Mouse (Mus musculus): Measurements from ENCODE around the gene Ppil3. TPM values are rescaled to one million over a fixed set of nuclear protein-coding genes. Genes with fewer than 3 reads are reported as not detected.

Gene Ppil3
- polyA plus RNA-seq, 1 experiment, result 25.5 TPM

- Histone ChIP-seq H3K27ac (ENCODE audit: insufficient read depth, low read depth, low read length) (no peak overlapping the region), H3K27me3 (replicated peaks; ENCODE audit: control insufficient read depth, insufficient read depth, low read length) (no peaks in the 10 kb centered on the region), H3K36me3 (ENCODE audit: control insufficient read depth, insufficient read depth, low read length) (peaks cover 41% of the 10 kb centered on the region), H3K4me1 (ENCODE audit: control insufficient read depth, insufficient read depth, low read length) (no peaks in the 10 kb centered on the region), H3K4me3 (ENCODE audit: insufficient read depth, low read depth, low read length) (no peak overlapping the region)
- no peak for TF ChIP-seq POLR2A (IDR thresholded peaks at IDR 0.05; ENCODE audit: low read depth, low read length)
- TF ChIP-seq CTCF (conservative IDR thresholded peaks at IDR 0.05; ENCODE audit: insufficient read depth, insufficient read length, low read depth, low read length), result no peak
- no peak for DNase-seq
- 83% methylated on average over 7 of the region's 7 CpGs for WGBS
These were observed 34.5 kb downstream of the Ppil3 start for GRCm38 (mm10) chr1:58410776-58411175.

- WGBS, result 70% methylated on average over 3 of the region's 3 CpGs
- Histone ChIP-seq H3K27me3 (replicated peaks; ENCODE audit: control insufficient read depth, insufficient read depth, low read length) (no peaks in the 10 kb centered on the region), H3K4me3 (ENCODE audit: insufficient read depth, low read depth, low read length) (no peak overlapping the region), H3K4me1 (ENCODE audit: control insufficient read depth, insufficient read depth, low read length) (no peaks in the 10 kb centered on the region), H3K27ac (ENCODE audit: insufficient read depth, low read depth, low read length) (no peak overlapping the region), H3K36me3 (ENCODE audit: control insufficient read depth, insufficient read depth, low read length) (peaks cover 39% of the 10 kb centered on the region)
- TF ChIP-seq CTCF (conservative IDR thresholded peaks at IDR 0.05; ENCODE audit: insufficient read depth, insufficient read length, low read depth, low read length), result no peak
- TF ChIP-seq POLR2A (IDR thresholded peaks at IDR 0.05; ENCODE audit: low read depth, low read length), result no peak
- DNase-seq, result no peak
These were observed 35.1 kb downstream of the Ppil3 start for GRCm38 (mm10) chr1:58410198-58410588.

- DNase-seq, result no peak
- Histone ChIP-seq H3K36me3 (ENCODE audit: control insufficient read depth, insufficient read depth, low read length) (peaks cover 35% of the 10 kb centered on the region), H3K27me3 (replicated peaks; ENCODE audit: control insufficient read depth, insufficient read depth, low read length) (no peaks in the 10 kb centered on the region), H3K4me3 (ENCODE audit: insufficient read depth, low read depth, low read length) (no peak overlapping the region), H3K27ac (ENCODE audit: insufficient read depth, low read depth, low read length) (no peak overlapping the region), H3K4me1 (ENCODE audit: control insufficient read depth, insufficient read depth, low read length) (no peaks in the 10 kb centered on the region)
- TF ChIP-seq CTCF (conservative IDR thresholded peaks at IDR 0.05; ENCODE audit: insufficient read depth, insufficient read length, low read depth, low read length) (no peak), POLR2A (IDR thresholded peaks at IDR 0.05; ENCODE audit: low read depth, low read length) (no peak)
- whole genome bisulfite sequencing, result 73% methylated on average over 5 of the region's 5 CpGs
These were observed 35.6 kb downstream of the Ppil3 start for GRCm38 (mm10) chr1:58409553-58410197.

- H3K36me3 ChIP-seq (ENCODE audit: control insufficient read depth, insufficient read depth, low read length), result peaks cover 26% of the 10 kb centered on the region
- WGBS, result 86% methylated on average over 6 of the region's 6 CpGs
- no peaks in the 10 kb centered on the region for H3K4me1 ChIP-seq (ENCODE audit: control insufficient read depth, insufficient read depth, low read length)
- TF ChIP-seq CTCF (conservative IDR thresholded peaks at IDR 0.05; ENCODE audit: insufficient read depth, insufficient read length, low read depth, low read length) (no peak), POLR2A (IDR thresholded peaks at IDR 0.05; ENCODE audit: low read depth, low read length) (no peak)
- no peaks in the 10 kb centered on the region for H3K27me3 ChIP-seq (replicated peaks; ENCODE audit: control insufficient read depth, insufficient read depth, low read length)
- no peak overlapping the region for H3K27ac ChIP-seq (ENCODE audit: insufficient read depth, low read depth, low read length)
- no peak overlapping the region for H3K4me3 ChIP-seq (ENCODE audit: insufficient read depth, low read depth, low read length)
- DNase-seq, result no peak
These were observed 37.1 kb downstream of the Ppil3 start for GRCm38 (mm10) chr1:58408141-58408540.

GRCm38 (mm10) chr1:58407321-58407720 is 38.0 kb downstream of the Ppil3 start:
- H3K27me3 ChIP-seq (replicated peaks; ENCODE audit: control insufficient read depth, insufficient read depth, low read length), result no peaks in the 10 kb centered on the region
- H3K4me1 ChIP-seq (ENCODE audit: control insufficient read depth, insufficient read depth, low read length), result no peaks in the 10 kb centered on the region
- no peak overlapping the region for H3K27ac ChIP-seq (ENCODE audit: insufficient read depth, low read depth, low read length)
- no peak overlapping the region for H3K4me3 ChIP-seq (ENCODE audit: insufficient read depth, low read depth, low read length)
- DNase-seq, result no peak
- peaks cover 26% of the 10 kb centered on the region for H3K36me3 ChIP-seq (ENCODE audit: control insufficient read depth, insufficient read depth, low read length)
- 96% methylated on average over 7 of the region's 7 CpGs for WGBS
- no peak for TF ChIP-seq POLR2A (IDR thresholded peaks at IDR 0.05; ENCODE audit: low read depth, low read length)
- TF ChIP-seq CTCF (conservative IDR thresholded peaks at IDR 0.05; ENCODE audit: insufficient read depth, insufficient read length, low read depth, low read length), result no peak

- Histone ChIP-seq H3K36me3 (ENCODE audit: control insufficient read depth, insufficient read depth, low read length) (peaks cover 19% of the 10 kb centered on the region), H3K27me3 (replicated peaks; ENCODE audit: control insufficient read depth, insufficient read depth, low read length) (no peaks in the 10 kb centered on the region), H3K4me3 (ENCODE audit: insufficient read depth, low read depth, low read length) (no peak overlapping the region), H3K4me1 (ENCODE audit: control insufficient read depth, insufficient read depth, low read length) (no peaks in the 10 kb centered on the region), H3K27ac (ENCODE audit: insufficient read depth, low read depth, low read length) (no peak overlapping the region)
- no peak for TF ChIP-seq POLR2A (IDR thresholded peaks at IDR 0.05; ENCODE audit: low read depth, low read length)
- no peak for TF ChIP-seq CTCF (conservative IDR thresholded peaks at IDR 0.05; ENCODE audit: insufficient read depth, insufficient read length, low read depth, low read length)
- WGBS, result 90% methylated on average over 5 of the region's 5 CpGs
- no peak for DNase-seq
These were observed 41.5 kb downstream of the Ppil3 start for GRCm38 (mm10) chr1:58403745-58404144.

GRCm38 (mm10) chr1:58401396-58401795 is 43.9 kb downstream of the Ppil3 start:
- no peaks in the 10 kb centered on the region for H3K4me1 ChIP-seq (ENCODE audit: control insufficient read depth, insufficient read depth, low read length)
- no peak for TF ChIP-seq POLR2A (IDR thresholded peaks at IDR 0.05; ENCODE audit: low read depth, low read length)
- TF ChIP-seq CTCF (conservative IDR thresholded peaks at IDR 0.05; ENCODE audit: insufficient read depth, insufficient read length, low read depth, low read length), result no peak
- no peak overlapping the region for H3K27ac ChIP-seq (ENCODE audit: insufficient read depth, low read depth, low read length)
- 91% methylated on average over 6 of the region's 6 CpGs for WGBS
- H3K27me3 ChIP-seq (replicated peaks; ENCODE audit: control insufficient read depth, insufficient read depth, low read length), result no peaks in the 10 kb centered on the region
- no peak overlapping the region for H3K4me3 ChIP-seq (ENCODE audit: insufficient read depth, low read depth, low read length)
- H3K36me3 ChIP-seq (ENCODE audit: control insufficient read depth, insufficient read depth, low read length), result peaks cover 17% of the 10 kb centered on the region
- DNase-seq, result no peak
